Mouse (Mus musculus): ENCODE results near the gene Sap30bp.

GRCm38 (mm10) chr11:115992098-115992497 is 59.0 kb downstream of the Sap30bp start:
- TF ChIP-seq CTCF (IDR thresholded peaks at IDR 0.05; ENCODE audit: low read depth), result no peak
- no peak for TF ChIP-seq EP300 (IDR thresholded peaks at IDR 0.05; ENCODE audit: low read depth)

All from liver, embryonic 14.5 days (tissue).